Mouse (Mus musculus) E14TG2a.4 (cell line): ENCODE data around the gene Map4.

ENCODE experiments used
- CTCF ChIP-seq: conservative IDR thresholded peaks from 2 replicates; pipeline ENCODE4 v1.5.1; 2014; ENCODE audit warnings: low read length
- NANOG ChIP-seq: IDR thresholded peaks from 2 replicates; pipeline ENCODE4 v1.6.1; 2014; ENCODE audit warnings: borderline replicate concordance, low read length, mixed read lengths
- POU5F1 ChIP-seq: IDR thresholded peaks from 2 replicates; pipeline ENCODE4 v1.6.1; 2014; ENCODE audit warnings: low read length, borderline replicate concordance

DNA sequence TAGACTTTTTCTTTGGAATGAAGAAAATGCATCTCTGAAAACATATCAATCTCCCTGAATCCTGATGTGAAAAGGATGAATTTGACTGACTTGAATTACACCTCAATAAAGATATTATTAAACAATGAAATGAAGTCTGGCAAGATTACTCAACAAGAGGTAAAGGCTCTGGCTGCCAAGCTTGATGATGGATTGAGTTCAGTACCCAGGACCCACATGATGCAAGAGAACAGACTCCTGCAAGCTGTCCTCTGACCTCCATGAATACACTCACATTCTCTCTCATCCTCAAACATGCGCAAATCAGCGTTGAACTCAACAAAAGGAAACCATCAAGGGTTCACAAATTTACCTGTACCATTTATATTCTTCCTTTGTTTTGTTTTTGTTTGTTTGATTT is 90.9 kb downstream of the Map4 start:
- TF ChIP-seq CTCF (no peak), NANOG (no peak), POU5F1 (no peak)
